Mouse (Mus musculus) olfactory bulb, adult 2 months (tissue): ENCODE results near the gene Ap1m1.

ENCODE experiments used
- CTCF ChIP-seq: fragments of 200-500 bp; IDR thresholded peaks from 2 replicates; pipeline ENCODE4 v1.5.1; 2012; ENCODE audit warnings: low read depth, mild to moderate bottlenecking, low read length, moderate library complexity; ENCODE audit not compliant: insufficient read depth
- POLR2A ChIP-seq: fragments of 200-500 bp; IDR thresholded peaks from 2 replicates; pipeline ENCODE4 v1.6.1; 2012; ENCODE audit warnings: mild to moderate bottlenecking, low read depth, low read length, moderate library complexity; ENCODE audit not compliant: insufficient read depth

DNA sequence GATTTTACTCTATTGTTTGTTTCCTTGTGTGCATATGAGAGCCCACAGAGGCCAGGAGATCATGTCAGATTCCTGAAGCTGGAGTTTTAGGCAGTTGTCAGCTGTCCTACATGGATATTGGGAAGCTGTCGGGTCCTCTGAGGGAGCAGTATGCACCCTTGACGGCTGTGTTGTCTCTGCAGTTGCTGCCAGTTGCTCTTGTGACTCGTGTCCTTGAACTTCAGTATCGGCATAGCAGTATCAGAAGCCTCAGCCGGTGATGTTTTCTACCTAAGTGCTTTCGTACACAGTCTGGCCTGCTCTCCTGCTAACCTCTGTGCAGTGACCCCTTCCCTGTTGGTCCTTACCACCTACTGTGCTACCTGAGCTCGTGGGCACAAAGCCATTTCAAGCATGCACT lies 23.6 kb downstream of the Ap1m1 start:
- TF ChIP-seq CTCF (no peak), POLR2A (no peak)
